Mouse (Mus musculus) MEL-GATA-1-ER (cell line): ENCODE results near the gene Vwa7.

Source experiments
- DNase-seq: peaks from one replicate; pipeline ENCODE4 v3.0.0-alpha.2; 2012; ENCODE audit warnings: low read depth; ENCODE audit errors: extremely low read depth

Gene Vwa7

GRCm38 (mm10) chr17:35045807-35046680 is 29.7 kb downstream of the Vwa7 start:
- no peak for DNase-seq

- DNase-seq = peak; percentile 95
Observed at GRCm38 (mm10) chr17:35046681-35047455, 30.5 kb downstream of the Vwa7 start, which contains the start of gene Msh5. TSS of gene Msh5 (minus strand) at chr17:35046745.

GRCm38 (mm10) chr17:35047688-35048087 is 31.3 kb downstream of the Vwa7 start:
- DNase-seq = peak; percentile 80

GRCm38 (mm10) chr17:35048149-35048931 is 32.0 kb downstream of the Vwa7 start:
- peak; percentile 83 for DNase-seq

- DNase-seq = no peak
Observed at GRCm38 (mm10) chr17:35048932-35049440, 32.6 kb downstream of the Vwa7 start.

GRCm38 (mm10) chr17:35049561-35050016 is 33.2 kb downstream of the Vwa7 start, which contains the start of gene Clic1:
TSS of gene Clic1 (plus strand) at chr17:35049966.
- DNase-seq = peak; percentile 77

- no peak for DNase-seq
Observed at GRCm38 (mm10) chr17:35050126-35050750, 33.9 kb downstream of the Vwa7 start.

GRCm38 (mm10) chr17:35051156-35052086 is 35.0 kb downstream of the Vwa7 start:
- DNase-seq = peak; percentile 97

GRCm38 (mm10) chr17:35052271-35052798 is 36.0 kb downstream of the Vwa7 start:
- DNase-seq = no peak

- no peak for DNase-seq
Observed at GRCm38 (mm10) chr17:35055691-35056495, 39.5 kb downstream of the Vwa7 start.

- no peak for DNase-seq
Observed at GRCm38 (mm10) chr17:35057090-35057489, 40.7 kb downstream of the Vwa7 start.

GRCm38 (mm10) chr17:35058316-35058715 is 41.9 kb downstream of the Vwa7 start:
- no peak for DNase-seq

GRCm38 (mm10) chr17:35058911-35059892 is 42.8 kb downstream of the Vwa7 start, which contains the start of gene Ddah2:
TSS of gene Ddah2 (plus strand) at chr17:35059035.
- DNase-seq = no peak

- no peak for DNase-seq
Observed at GRCm38 (mm10) chr17:35060071-35060470, 43.7 kb downstream of the Vwa7 start.

- DNase-seq = no peak
Observed at GRCm38 (mm10) chr17:35060737-35061297, 44.4 kb downstream of the Vwa7 start.

GRCm38 (mm10) chr17:35061299-35061698 is 44.9 kb downstream of the Vwa7 start:
- DNase-seq = no peak

- DNase-seq = no peak
Observed at GRCm38 (mm10) chr17:35063466-35063865, 47.1 kb downstream of the Vwa7 start.
